ENCODE assay signal across 8 mouse cellular contexts in genomic region chr8:84966603-84967002, GRCm38 (mm10). TPM values are rescaled to one million over a fixed set of nuclear protein-coding genes. Genes with fewer than 3 reads are reported as not detected.
DNase-seq lines count a peak whose midpoint lies in the region; ATAC-seq lines count a peak whose summit lies in the region.

No protein-coding gene starts in this region.

- H3K27me3 ChIP-seq in hindbrain, embryonic 13.5 days: no peaks in the 10 kb centered on the region
- no peaks in the 10 kb centered on the region for H3K27me3 ChIP-seq in midbrain, embryonic 16.5 days (ENCODE audit: control insufficient read depth, insufficient read depth, low read depth, low read length)

- DNase-seq in heart, adult 11 months: peak; percentile 93
- DNase-seq in heart, postnatal 4 days: no peak
- peak; percentile 44 for DNase-seq in MN1 (ENCODE audit: low spot score)
- DNase-seq in left cerebral cortex, adult 8-10 months (ENCODE audit: low spot score in 2 of 2): no peak
- no peak for DNase-seq in ovary, adult 18-20 months (ENCODE audit: low spot score)
- DNase-seq in kidney, postnatal 10 days: no peak

- no peaks in the 10 kb centered on the region for H3K9me3 ChIP-seq in hindbrain, embryonic 13.5 days
- no peaks in the 10 kb centered on the region for H3K9me3 ChIP-seq in midbrain, embryonic 16.5 days (replicated peaks; ENCODE audit: control insufficient read depth, low read length, poor library complexity, severe bottlenecking)

- no peak overlapping the region for H3K27ac ChIP-seq in hindbrain, embryonic 13.5 days
- H3K27ac ChIP-seq in midbrain, embryonic 16.5 days (ENCODE audit: low read length): peak overlapping the region; percentile 56; the same call in 1 of the 2 replicates

- H3K36me3 ChIP-seq in hindbrain, embryonic 13.5 days: peaks cover 10% of the 10 kb centered on the region
- H3K36me3 ChIP-seq in midbrain, embryonic 16.5 days (ENCODE audit: control insufficient read depth, insufficient read depth, low read length): peaks cover 4% of the 10 kb centered on the region

- H3K4me3 ChIP-seq in hindbrain, embryonic 13.5 days: peak overlapping the region; percentile 62; the same call in 1 of the 2 replicates
- no peak overlapping the region for H3K4me3 ChIP-seq in midbrain, embryonic 16.5 days (ENCODE audit: low read depth, low read length)

- H3K4me2 ChIP-seq in hindbrain, embryonic 13.5 days: peak overlapping the region; percentile 92
- H3K4me2 ChIP-seq in midbrain, embryonic 16.5 days (ENCODE audit: low read length): peak overlapping the region; percentile 90

- ATAC-seq in hindbrain, embryonic 13.5 days (ENCODE audit: low FRiP score): no peak
- no peak for ATAC-seq in midbrain, embryonic 16.5 days

- peaks cover 46% of the 10 kb centered on the region for H3K4me1 ChIP-seq in hindbrain, embryonic 13.5 days (replicated peaks)
- peaks cover 26% of the 10 kb centered on the region for H3K4me1 ChIP-seq in midbrain, embryonic 16.5 days (ENCODE audit: control insufficient read depth, insufficient read depth, low read length)

- no peak overlapping the region for H3K9ac ChIP-seq in hindbrain, embryonic 13.5 days
- no peak overlapping the region for H3K9ac ChIP-seq in midbrain, embryonic 16.5 days (ENCODE audit: low read depth, low read length)

- WGBS in hindbrain, embryonic 13.5 days: 58% methylated on average over 3 of the region's 3 CpGs
- WGBS in midbrain, embryonic 16.5 days: 58% methylated on average over 3 of the region's 3 CpGs

RNA-seq across cellular contexts. Expression of gene Gm49661, which starts 2.6 kb away (rescaled TPM):
- total RNA-seq in heart, postnatal 4 days (2021): 1 to 10 TPM in 1 of 2 experiments, not detected in 1; 1.5 TPM
- not detected in 2 replicates for polyA plus RNA-seq in hindbrain, embryonic 13.5 days (2015; fragmentation: Nextera tagmentation; extraction: Ambion mirVana)
- not detected in 2 replicates for polyA plus RNA-seq in midbrain, embryonic 16.5 days (2015; fragmentation: Nextera tagmentation; extraction: Ambion mirVana)
- total RNA-seq in left cerebral cortex, adult 8-10 months (2022): 1 to 10 TPM in 1 of 4 experiments, not detected in 3; 1.8 TPM

RNA-seq across cellular contexts. Expression of gene Prdx2, which starts 2.8 kb away (rescaled TPM):
- total RNA-seq in heart, postnatal 4 days (2021): 100 to 1,000 TPM; 678 to 716 TPM
- 1,362 and 1,388 TPM in 2 replicates for polyA plus RNA-seq in hindbrain, embryonic 13.5 days (2015; fragmentation: Nextera tagmentation; extraction: Ambion mirVana)
- polyA plus RNA-seq in midbrain, embryonic 16.5 days (2015; fragmentation: Nextera tagmentation; extraction: Ambion mirVana): 1,134 and 1,161 TPM in 2 replicates
- total RNA-seq in left cerebral cortex, adult 8-10 months (2022): 100 to 1,000 TPM; 328 to 384 (median 347) TPM

RNA-seq across cellular contexts. Expression of gene Rnaseh2a, which starts 3.0 kb away (rescaled TPM):
- total RNA-seq in heart, postnatal 4 days (2021): 10 to 100 TPM; 61.8 to 69.1 TPM
- 61.4 and 62.1 TPM in 2 replicates for polyA plus RNA-seq in hindbrain, embryonic 13.5 days (2015; fragmentation: Nextera tagmentation; extraction: Ambion mirVana)
- 47.9 and 51.3 TPM in 2 replicates for polyA plus RNA-seq in midbrain, embryonic 16.5 days (2015; fragmentation: Nextera tagmentation; extraction: Ambion mirVana)
- 10 to 100 TPM; 45.9 to 60.0 (median 49.6) TPM for total RNA-seq in left cerebral cortex, adult 8-10 months (2022)

RNA-seq across cellular contexts. Expression of gene Junb, which starts 11.9 kb away (rescaled TPM):
- 10 to 100 TPM; 12.3 to 12.4 TPM for total RNA-seq in heart, postnatal 4 days (2021)
- polyA plus RNA-seq in hindbrain, embryonic 13.5 days (2015; fragmentation: Nextera tagmentation; extraction: Ambion mirVana): 5.2 and 5.9 TPM in 2 replicates
- polyA plus RNA-seq in midbrain, embryonic 16.5 days (2015; fragmentation: Nextera tagmentation; extraction: Ambion mirVana): 5.3 TPM in 2 replicates
- total RNA-seq in left cerebral cortex, adult 8-10 months (2022): 10 to 100 TPM; 39.3 to 88.9 (median 65.7) TPM

RNA-seq across cellular contexts. Expression of gene Rtbdn, which starts 19.8 kb away (rescaled TPM):
- not detected for total RNA-seq in heart, postnatal 4 days (2021)
- polyA plus RNA-seq in hindbrain, embryonic 13.5 days (2015; fragmentation: Nextera tagmentation; extraction: Ambion mirVana): 1.8 and 2.4 TPM in 2 replicates
- 2.8 and 3.3 TPM in 2 replicates for polyA plus RNA-seq in midbrain, embryonic 16.5 days (2015; fragmentation: Nextera tagmentation; extraction: Ambion mirVana)
- 1 to 10 TPM; 1.2 to 1.5 (median 1.3) TPM for total RNA-seq in left cerebral cortex, adult 8-10 months (2022)

Comparison
In these comparisons a context has a peak if more than half of its experiments do, and no peak if none do; other contexts are left out.
1. DNase-seq: peak in heart, adult 11 months (single experiment) and MN1 (single experiment); none in heart, postnatal 4 days (single experiment), left cerebral cortex, adult 8-10 months (0 of 2), ovary, adult 18-20 months (single experiment) and kidney, postnatal 10 days (single experiment).